Mouse (Mus musculus): ENCODE measurements around the gene Tef. TPM values are rescaled to one million over a fixed set of nuclear protein-coding genes. Genes with fewer than 3 reads are reported as not detected.

Tef gene
- total and polyA plus RNA-seq, 3 experiments = 46.7 to 127 (median 76.7) TPM

DNA sequence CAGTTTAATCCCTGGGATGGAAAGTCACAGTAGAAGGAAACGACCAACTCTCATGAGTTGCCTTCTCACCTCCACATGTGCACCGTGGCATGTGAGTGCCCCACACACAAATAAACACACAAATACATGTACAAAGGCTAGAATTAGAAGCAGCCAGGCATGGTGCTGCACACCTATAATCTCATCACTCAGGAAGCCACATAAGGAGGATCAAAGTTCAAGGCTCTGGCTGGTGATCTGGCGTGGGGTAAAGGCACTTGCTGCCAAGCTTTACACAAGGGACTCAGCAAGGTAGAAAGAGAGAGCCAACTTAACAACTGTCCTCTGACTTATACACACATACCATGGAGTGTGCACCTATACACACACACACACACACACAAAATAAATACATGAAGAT, 1.8 kb upstream of the Tef start:
- H3K4me3 ChIP-seq = no peak overlapping the region
- H3K79me2 ChIP-seq (replicated peaks; ENCODE audit: control insufficient read depth, insufficient read depth, low read length) = no peaks in the 10 kb centered on the region
- no peak overlapping the region for H3K27ac ChIP-seq
- no peak overlapping the region for H3K9ac ChIP-seq (ENCODE audit: low read depth, low read length)
- peaks cover 8% of the 10 kb centered on the region for H3K36me3 ChIP-seq (ENCODE audit: control insufficient read depth, insufficient read depth, low read length)
- WGBS = 68% methylated on average over 3 of the region's 3 CpGs
- DNase-seq = no peak
- intact Hi-C loops (cut with DNase I) = no loop called here
- TF ChIP-seq POLR2A (IDR thresholded peaks at IDR 0.05; ENCODE audit: insufficient read depth, low read depth, low read length) (no peak), CTCF (IDR thresholded peaks at IDR 0.05) (no peak), EP300 (IDR thresholded peaks at IDR 0.05; ENCODE audit: insufficient read depth, low read depth, low read length) (no peak)
- peaks cover 12% of the 10 kb centered on the region for H3K4me1 ChIP-seq (ENCODE audit: control insufficient read depth, insufficient read depth, low read length)
- H3K27me3 ChIP-seq (ENCODE audit: control insufficient read depth, insufficient read depth, low read length) = no peaks in the 10 kb centered on the region

DNA sequence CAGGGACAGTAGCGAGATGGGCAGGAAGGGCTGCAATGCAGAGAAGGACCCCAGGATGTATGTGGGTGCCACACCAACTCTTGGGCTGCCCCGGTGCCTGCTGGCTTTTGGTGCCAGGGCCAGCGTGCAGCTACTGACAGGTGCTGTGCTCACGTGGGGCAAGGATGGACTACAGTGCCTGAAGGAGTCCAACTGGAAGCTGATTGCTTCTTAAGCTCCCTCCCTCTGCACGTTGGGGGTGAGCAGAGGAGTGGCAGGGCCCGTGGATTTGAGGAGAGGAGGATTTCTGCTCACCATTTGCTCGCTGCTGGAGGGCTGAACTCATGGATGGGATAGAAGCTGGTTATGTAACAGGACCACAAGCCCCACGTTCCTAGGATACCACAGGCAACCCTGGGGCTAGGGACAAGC, 725 bp downstream of the Tef start:
- peak overlapping the region; percentile 81 for H3K9ac ChIP-seq (ENCODE audit: low read depth, low read length)
- no peak for DNase-seq
- TF ChIP-seq EP300 (IDR thresholded peaks at IDR 0.05; ENCODE audit: insufficient read depth, low read depth, low read length) (peak; percentile 77; the same call in 1 of the 2 replicates), POLR2A (IDR thresholded peaks at IDR 0.05; ENCODE audit: insufficient read depth, low read depth, low read length) (no peak), CTCF (IDR thresholded peaks at IDR 0.05) (no peak)
- H3K27me3 ChIP-seq (ENCODE audit: control insufficient read depth, insufficient read depth, low read length) = no peaks in the 10 kb centered on the region
- H3K27ac ChIP-seq = peak overlapping the region; percentile 86
- H3K4me3 ChIP-seq = peak overlapping the region; percentile 59
- H3K79me2 ChIP-seq (replicated peaks; ENCODE audit: control insufficient read depth, insufficient read depth, low read length) = no peaks in the 10 kb centered on the region
- WGBS = 13% methylated on average over 8 of the region's 8 CpGs
- peaks cover 18% of the 10 kb centered on the region for H3K36me3 ChIP-seq (ENCODE audit: control insufficient read depth, insufficient read depth, low read length)
- intact Hi-C loops (cut with DNase I) = no loop called here
- H3K4me1 ChIP-seq (ENCODE audit: control insufficient read depth, insufficient read depth, low read length) = peaks cover 24% of the 10 kb centered on the region

DNA sequence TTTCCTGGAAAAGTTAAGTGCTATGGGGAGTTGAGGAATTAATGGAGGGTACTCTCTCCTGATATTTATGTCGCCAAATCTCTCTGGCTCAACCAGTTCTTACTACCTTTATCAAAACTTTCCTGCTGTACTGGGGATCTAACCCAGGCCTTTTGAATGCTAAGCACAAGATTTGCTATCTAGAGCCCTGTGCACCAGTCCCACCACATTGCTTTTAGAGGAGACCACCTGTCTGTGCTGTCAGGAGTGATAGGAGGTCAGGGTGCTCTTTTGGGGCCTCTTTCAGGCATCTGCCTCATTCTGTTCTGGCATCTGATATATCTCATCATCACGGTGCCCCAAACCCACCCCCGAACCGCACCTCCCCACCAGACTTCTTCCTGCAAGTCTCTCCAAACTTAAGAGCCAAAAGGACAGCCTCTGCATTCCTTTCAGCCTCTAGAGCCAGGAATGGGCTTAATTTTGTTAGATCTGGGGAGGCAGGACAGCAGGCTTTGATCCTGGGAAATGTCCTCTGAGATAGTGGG, 1.3 kb downstream of the Tef start:
- Histone ChIP-seq H3K4me3 (peak overlapping the region; percentile 59), H3K4me1 (ENCODE audit: control insufficient read depth, insufficient read depth, low read length) (peaks cover 24% of the 10 kb centered on the region), H3K9ac (ENCODE audit: low read depth, low read length) (peak overlapping the region; percentile 81), H3K27ac (peak overlapping the region; percentile 86), H3K79me2 (replicated peaks; ENCODE audit: control insufficient read depth, insufficient read depth, low read length) (no peaks in the 10 kb centered on the region), H3K27me3 (ENCODE audit: control insufficient read depth, insufficient read depth, low read length) (no peaks in the 10 kb centered on the region), H3K36me3 (ENCODE audit: control insufficient read depth, insufficient read depth, low read length) (peaks cover 18% of the 10 kb centered on the region)
- DNase-seq = no peak
- intact Hi-C loops (cut with DNase I) = no loop called here
- 56% methylated on average over 4 of the region's 4 CpGs for WGBS
- TF ChIP-seq POLR2A (IDR thresholded peaks at IDR 0.05; ENCODE audit: insufficient read depth, low read depth, low read length) (no peak), CTCF (IDR thresholded peaks at IDR 0.05) (no peak), EP300 (IDR thresholded peaks at IDR 0.05; ENCODE audit: insufficient read depth, low read depth, low read length) (no peak)

DNA sequence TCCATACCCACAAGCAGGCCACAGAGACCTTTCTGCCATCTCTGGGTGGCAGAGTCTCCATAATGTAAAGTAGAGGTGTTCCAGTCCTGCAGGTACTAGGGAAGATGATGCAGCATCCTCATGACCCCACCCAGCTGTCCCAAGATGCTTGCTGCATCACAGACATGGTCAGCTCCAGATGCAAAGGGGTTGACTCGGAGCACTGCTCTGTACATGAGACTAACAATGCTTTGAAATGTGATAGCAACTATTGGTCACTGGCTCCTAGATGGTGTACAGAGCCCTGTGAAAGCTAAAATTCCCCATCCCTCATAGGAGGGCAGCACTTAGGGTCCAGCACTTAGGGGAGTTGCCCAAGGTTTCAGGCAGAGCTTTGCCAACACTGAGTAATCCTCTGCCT, 2.0 kb downstream of the Tef start:
- peak overlapping the region; percentile 44 for H3K27ac ChIP-seq
- peaks cover 27% of the 10 kb centered on the region for H3K4me1 ChIP-seq (ENCODE audit: control insufficient read depth, insufficient read depth, low read length)
- H3K9ac ChIP-seq (ENCODE audit: low read depth, low read length) = peak overlapping the region; percentile 11; the same call in 1 of the 2 replicates
- intact Hi-C loops (cut with DNase I) = loop anchor here (2.0 kb wide), 1 partner anchor 59 kb away; the partner anchor contains the start of genes Rangap1 and Zc3h7b
- no peaks in the 10 kb centered on the region for H3K79me2 ChIP-seq (replicated peaks; ENCODE audit: control insufficient read depth, insufficient read depth, low read length)
- peak overlapping the region; percentile 5; the same call in 1 of the 2 replicates for H3K4me3 ChIP-seq
- no peaks in the 10 kb centered on the region for H3K27me3 ChIP-seq (ENCODE audit: control insufficient read depth, insufficient read depth, low read length)
- 64% methylated on average over 1 of the region's 1 CpGs for WGBS
- TF ChIP-seq EP300 (IDR thresholded peaks at IDR 0.05; ENCODE audit: insufficient read depth, low read depth, low read length) (no peak), CTCF (IDR thresholded peaks at IDR 0.05) (no peak), POLR2A (IDR thresholded peaks at IDR 0.05; ENCODE audit: insufficient read depth, low read depth, low read length) (0 out of 2 replicates have a peak, but pooled peaks have one; percentile 9)
- DNase-seq = no peak
- H3K36me3 ChIP-seq (ENCODE audit: control insufficient read depth, insufficient read depth, low read length) = peaks cover 19% of the 10 kb centered on the region

DNA sequence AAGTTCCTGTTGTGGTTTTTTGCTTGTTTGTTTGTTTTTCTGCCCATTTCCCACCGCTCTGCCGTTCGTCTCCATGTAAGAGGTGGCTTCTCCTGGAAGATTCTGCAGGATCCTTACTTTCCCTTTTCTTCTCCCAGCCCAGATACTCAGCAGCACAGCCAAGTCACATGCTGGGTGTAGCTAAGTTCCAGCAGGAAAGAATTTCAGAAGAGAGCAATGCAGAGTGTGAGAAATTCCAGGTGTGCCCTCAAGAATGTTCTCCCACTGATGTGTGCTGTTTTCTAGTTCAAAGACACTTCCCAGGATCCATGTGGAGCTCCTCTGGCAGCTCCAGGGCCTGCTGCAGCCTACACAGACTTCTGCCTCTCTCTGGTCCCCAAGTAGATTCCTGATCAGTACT, 2.7 kb downstream of the Tef start:
- Histone ChIP-seq H3K27me3 (ENCODE audit: control insufficient read depth, insufficient read depth, low read length) (no peaks in the 10 kb centered on the region), H3K9ac (ENCODE audit: low read depth, low read length) (no peak overlapping the region), H3K36me3 (ENCODE audit: control insufficient read depth, insufficient read depth, low read length) (peaks cover 26% of the 10 kb centered on the region), H3K27ac (peak overlapping the region; percentile 44), H3K79me2 (replicated peaks; ENCODE audit: control insufficient read depth, insufficient read depth, low read length) (no peaks in the 10 kb centered on the region), H3K4me3 (no peak overlapping the region), H3K4me1 (ENCODE audit: control insufficient read depth, insufficient read depth, low read length) (peaks cover 29% of the 10 kb centered on the region)
- intact Hi-C loops (cut with DNase I) = loop anchor here (2.0 kb wide), 1 partner anchor 60 kb away; the partner anchor contains the start of genes Rangap1 and Zc3h7b
- WGBS = 64% methylated on average over 3 of the region's 3 CpGs
- no peak for TF ChIP-seq EP300 (IDR thresholded peaks at IDR 0.05; ENCODE audit: insufficient read depth, low read depth, low read length)
- no peak for TF ChIP-seq CTCF (IDR thresholded peaks at IDR 0.05)
- no peak for TF ChIP-seq POLR2A (IDR thresholded peaks at IDR 0.05; ENCODE audit: insufficient read depth, low read depth, low read length)
- no peak for DNase-seq

DNA sequence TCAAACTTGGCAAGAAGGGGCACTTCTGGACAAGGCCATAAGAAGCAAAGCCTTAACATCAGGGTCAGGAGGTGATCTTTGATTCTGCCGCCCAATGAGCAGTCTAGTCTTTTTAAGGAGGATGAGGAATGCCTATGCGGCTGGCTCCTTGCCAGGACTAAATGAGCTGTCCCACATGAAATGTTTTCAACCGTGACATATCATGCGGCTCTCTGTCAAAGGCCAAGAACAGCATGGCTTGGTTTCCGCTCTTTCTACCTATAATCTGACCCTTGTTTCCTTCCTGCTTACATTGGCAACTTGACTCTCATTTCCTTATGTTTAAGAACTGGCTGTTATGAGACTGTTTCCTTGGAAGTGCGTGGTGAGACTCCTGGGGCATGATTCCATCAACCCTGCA, 3.4 kb downstream of the Tef start:
- H3K4me1 ChIP-seq (ENCODE audit: control insufficient read depth, insufficient read depth, low read length) = peaks cover 29% of the 10 kb centered on the region
- no peak overlapping the region for H3K9ac ChIP-seq (ENCODE audit: low read depth, low read length)

More for the DNA sequence above, 3.4 kb downstream of the Tef start:
- H3K27ac ChIP-seq = peak overlapping the region; percentile 44
- TF ChIP-seq POLR2A (IDR thresholded peaks at IDR 0.05; ENCODE audit: insufficient read depth, low read depth, low read length) (no peak; the same call in 1 of the 2 replicates), EP300 (IDR thresholded peaks at IDR 0.05; ENCODE audit: insufficient read depth, low read depth, low read length) (0 out of 2 replicates have a peak, but pooled peaks have one; percentile 26)
- WGBS = 21% methylated on average over 6 of the region's 6 CpGs
- H3K79me2 ChIP-seq (replicated peaks; ENCODE audit: control insufficient read depth, insufficient read depth, low read length) = no peaks in the 10 kb centered on the region
- peaks cover 27% of the 10 kb centered on the region for H3K36me3 ChIP-seq (ENCODE audit: control insufficient read depth, insufficient read depth, low read length)
- intact Hi-C loops (cut with DNase I) = loop anchor here (2.0 kb wide), 1 partner anchor 61 kb away; the partner anchor contains the start of genes Rangap1 and Zc3h7b
- peak in 1 of 2 experiments; percentile 56 for DNase-seq
- H3K27me3 ChIP-seq (ENCODE audit: control insufficient read depth, insufficient read depth, low read length) = no peaks in the 10 kb centered on the region
- no peak overlapping the region for H3K4me3 ChIP-seq
